Mouse (Mus musculus) stomach, embryonic 15.5 days (tissue): ENCODE measurements around the gene Morc2a. TPM values are rescaled to one million over a fixed set of nuclear protein-coding genes. Genes with fewer than 3 reads are reported as not detected.
A peak's percentile ranks its signal among the peaks of the same experiment; 100 is the strongest.
"Not testable (repeated sequence)": the region's sequence is repeated elsewhere in the genome, so short reads cannot be mapped to it uniquely, and the experiment has no call there.

Experiments
- ATAC-seq: fragments of 200-750 bp; cut with Nextera tagmentation; 2 replicates; pipeline ENCODE4 v1.8.0; 2017; ENCODE audit warnings: low read depth, moderate number of reproducible peaks, moderate TSS enrichment; ENCODE audit not compliant: insufficient read depth, low FRiP score
- H3K27ac ChIP-seq: fragments of 300-500 bp; sonication (generic); 2 replicates; pipeline ENCODE4 v1.5.1; 2015; ENCODE audit warnings: mild to moderate bottlenecking, inconsistent platforms
- H3K27me3 ChIP-seq: fragments of 300-500 bp; sonication (generic); replicated peaks from 2 replicates; pipeline ENCODE4 v1.6.1; 2015; ENCODE audit warnings: inconsistent platforms
- H3K36me3 ChIP-seq: fragments of 300-500 bp; sonication (generic); 2 replicates; pipeline ENCODE4 v1.6.1; 2015; ENCODE audit warnings: inconsistent platforms
- H3K4me1 ChIP-seq: fragments of 300-500 bp; sonication (generic); 2 replicates; pipeline ENCODE4 v1.6.1; 2015; ENCODE audit warnings: inconsistent platforms
- H3K4me2 ChIP-seq: fragments of 300-500 bp; sonication (generic); 2 replicates; pipeline ENCODE4 v1.6.1; 2015; ENCODE audit warnings: mild to moderate bottlenecking, inconsistent platforms
- H3K4me3 ChIP-seq: fragments of 300-500 bp; sonication (generic); replicated peaks from 2 replicates; pipeline ENCODE4 v1.5.1; 2015; ENCODE audit warnings: inconsistent platforms
- H3K9ac ChIP-seq: fragments of 300-500 bp; sonication (generic); 2 replicates; pipeline ENCODE4 v1.6.1; 2015; ENCODE audit warnings: inconsistent platforms
- H3K9me3 ChIP-seq: fragments of 300-500 bp; sonication (generic); 2 replicates; pipeline ENCODE4 v1.6.1; 2016; ENCODE audit warnings: inconsistent platforms
- WGBS: fragments of 180-500 bp; shearing (Covaris S2); methylation state at CpG from one replicate; pipeline ENCODE4 v1.1.7; 2015; 5-methylcytosine and 5-hydroxymethylcytosine counted together
- polyA plus RNA-seq: library from polyadenylated mRNA; unstranded; fragments of >200 nt; fragmentation: Nextera tagmentation; extraction: Ambion mirVana; gene quantifications from 2 replicates; pipeline ENCODE4 v1.2.1, GENCODE M21; 2015

Gene Morc2a
- polyA plus RNA-seq: 23.4 and 25.8 TPM in 2 replicates

DNA sequence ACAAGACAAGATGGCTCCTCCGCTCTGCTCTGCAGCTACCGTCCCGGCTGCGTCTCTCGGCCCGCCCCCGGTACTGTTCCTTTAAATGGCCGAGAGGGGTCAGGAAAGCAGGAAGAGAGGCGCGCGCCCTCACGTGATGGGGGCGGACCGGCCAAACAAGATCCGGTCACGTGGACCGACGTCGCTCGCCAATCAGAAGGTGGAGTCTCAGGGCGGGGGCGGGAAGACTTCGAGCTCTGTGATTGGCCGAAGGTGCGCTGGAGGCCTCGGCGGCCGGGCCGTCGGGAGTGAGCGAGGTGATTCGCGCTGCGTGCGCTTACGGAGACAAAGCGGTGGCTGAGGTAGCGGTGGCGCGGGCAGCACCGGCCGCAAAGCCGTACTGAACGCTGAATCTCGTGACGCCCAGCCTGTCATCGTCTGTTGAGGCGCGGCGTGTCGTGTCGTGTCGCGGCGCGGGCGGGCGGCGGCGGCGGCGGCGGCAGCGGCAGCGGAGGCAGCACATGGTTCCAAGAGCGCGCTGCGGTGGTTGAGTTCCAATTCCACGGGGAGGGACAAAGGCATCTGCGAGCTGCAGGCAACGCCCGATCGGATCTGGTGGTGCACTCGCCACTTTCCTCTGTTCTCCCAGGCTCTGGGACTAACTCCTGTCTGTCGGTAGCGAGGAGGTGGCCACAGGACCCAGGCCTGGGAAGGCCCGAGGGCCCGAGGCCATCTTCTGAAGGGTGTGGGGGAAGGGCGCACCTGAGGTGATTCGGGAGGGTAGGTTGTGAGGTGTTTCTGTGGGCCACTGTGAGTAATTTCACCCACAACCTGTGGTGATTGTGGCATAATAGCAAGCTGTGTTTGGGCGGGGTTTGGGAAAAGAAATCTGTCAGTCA lies at the start of gene Morc2a:
Morc2a (plus strand) TSS at position 228 of the 878 bp plus-strand sequence.
- peak; percentile 98 for ATAC-seq
- peaks cover 23% of the 10 kb centered on the region for H3K36me3 ChIP-seq
- peak within 1 kb of the TSS; percentile 87 for H3K4me2 ChIP-seq
- H3K9me3 ChIP-seq: no peaks in the 10 kb centered on the region
- peak within 1 kb of the TSS; percentile 84 for H3K4me3 ChIP-seq
- peak within 1 kb of the TSS; percentile 82 for H3K9ac ChIP-seq
- H3K27me3 ChIP-seq: no peaks in the 10 kb centered on the region
- 1% methylated on average over 79 of the region's 81 CpGs for WGBS
- H3K27ac ChIP-seq: peak within 1 kb of the TSS; percentile 90
- H3K4me1 ChIP-seq: peaks cover 7% of the 10 kb centered on the region; the same call in 1 of the 2 replicates

DNA sequence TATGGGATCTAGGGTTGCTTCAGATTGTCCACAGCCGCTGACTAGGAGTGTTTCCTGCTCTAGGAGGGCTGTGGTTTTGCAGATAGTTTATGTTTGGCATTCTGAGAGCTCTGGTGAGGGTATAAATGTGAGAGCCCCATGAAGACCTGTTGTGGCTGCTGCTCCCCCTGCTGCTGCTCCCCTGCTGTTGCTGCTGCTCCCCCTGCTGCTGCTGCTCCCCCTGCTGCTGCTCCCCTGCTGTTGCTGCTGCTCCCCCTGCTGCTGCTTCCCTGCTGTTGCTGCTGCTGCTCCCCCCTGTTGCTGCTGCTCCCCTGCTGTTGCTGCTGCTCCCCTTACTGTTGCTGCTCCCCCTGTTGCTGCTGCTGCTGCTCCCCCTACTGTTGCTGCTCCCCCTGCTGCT lies 47.0 kb upstream of the Morc2a start:
- not testable (repeated sequence) for H3K27ac ChIP-seq, H3K36me3 ChIP-seq, H3K4me1 ChIP-seq, H3K4me2 ChIP-seq, H3K9ac ChIP-seq, H3K4me3 ChIP-seq, H3K9me3 ChIP-seq, H3K27me3 ChIP-seq, ATAC-seq
- whole genome bisulfite sequencing: 45% methylated on average over 1 of the region's 1 CpGs

DNA sequence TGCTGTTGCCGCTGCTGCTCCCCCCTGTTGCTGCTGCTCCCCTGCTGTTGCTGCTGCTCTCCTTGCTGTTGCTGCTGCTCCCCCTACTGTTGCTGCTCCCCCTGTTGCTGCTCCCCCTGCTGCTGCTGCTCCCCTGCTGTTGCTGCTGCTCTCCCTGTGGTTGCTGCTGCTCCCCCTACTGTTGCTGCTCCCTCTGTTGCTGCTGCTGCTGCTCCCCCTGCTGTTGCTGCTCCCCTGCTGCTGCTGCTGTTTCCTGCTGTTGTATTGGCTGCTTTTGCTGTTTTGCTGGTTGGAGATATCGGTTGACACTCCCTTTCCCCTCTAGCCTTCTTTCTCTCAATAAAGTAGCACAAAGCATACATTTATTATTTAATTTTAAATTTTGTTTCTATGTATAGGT lies 46.3 kb upstream of the Morc2a start:
- not testable (repeated sequence) for H3K27ac ChIP-seq, H3K4me2 ChIP-seq, H3K36me3 ChIP-seq, H3K4me3 ChIP-seq, H3K9me3 ChIP-seq, ATAC-seq, H3K4me1 ChIP-seq, H3K27me3 ChIP-seq, H3K9ac ChIP-seq
- WGBS: 50% methylated on average over 2 of the region's 2 CpGs

DNA sequence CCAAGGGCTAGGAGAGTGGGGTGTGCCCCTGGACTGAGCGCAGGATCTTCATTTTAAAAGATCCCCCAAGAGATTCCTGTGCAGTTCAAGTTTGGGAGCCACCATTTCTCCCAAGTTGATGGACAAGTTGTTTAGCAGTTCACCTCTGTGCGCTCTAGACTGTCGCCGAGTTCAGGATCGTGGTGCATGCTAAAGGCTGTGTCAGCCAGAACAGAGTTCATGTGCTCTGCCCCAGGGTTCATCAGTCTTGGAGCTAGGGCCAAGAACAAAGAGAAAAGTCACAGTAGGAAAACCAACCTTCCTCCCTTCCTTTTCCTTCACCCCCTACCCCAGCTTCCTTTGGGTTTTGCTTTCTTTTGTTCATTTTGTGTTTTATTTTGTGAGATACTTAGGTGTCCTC lies 42.5 kb upstream of the Morc2a start:
- Histone ChIP-seq H3K9ac (no peak overlapping the region), H3K4me3 (no peak overlapping the region), H3K36me3 (no peaks in the 10 kb centered on the region), H3K27ac (no peak overlapping the region), H3K4me2 (no peak overlapping the region), H3K4me1 (no peaks in the 10 kb centered on the region), H3K9me3 (no peaks in the 10 kb centered on the region), H3K27me3 (no peaks in the 10 kb centered on the region)
- ATAC-seq: no peak
- WGBS: 86% methylated on average over 5 of the region's 5 CpGs

DNA sequence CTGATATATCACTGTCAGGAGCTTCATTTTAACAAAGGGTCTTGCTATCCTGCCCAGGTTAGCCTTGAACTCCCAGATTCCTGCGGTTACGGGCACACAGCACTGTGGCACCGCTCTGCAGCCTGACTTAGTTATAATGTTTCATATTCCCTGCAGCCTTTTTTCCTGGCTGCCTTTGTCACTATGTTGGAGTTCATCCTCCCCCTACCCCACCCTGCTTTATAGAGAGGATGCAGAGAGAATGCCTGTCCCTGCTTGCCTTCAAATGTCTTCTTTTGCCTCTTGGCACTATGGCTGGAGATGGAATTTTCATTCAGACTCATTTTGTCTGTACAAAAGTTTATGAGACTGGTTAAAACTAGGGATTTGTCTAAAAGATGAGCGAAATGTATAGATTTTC lies 33.4 kb upstream of the Morc2a start:
- no peaks in the 10 kb centered on the region for H3K4me1 ChIP-seq
- no peaks in the 10 kb centered on the region for H3K27me3 ChIP-seq
- 87% methylated on average over 4 of the region's 4 CpGs for WGBS
- no peak overlapping the region for H3K4me2 ChIP-seq
- H3K9me3 ChIP-seq: no peaks in the 10 kb centered on the region
- no peak overlapping the region for H3K27ac ChIP-seq
- H3K4me3 ChIP-seq: no peak overlapping the region
- H3K36me3 ChIP-seq: no peaks in the 10 kb centered on the region
- no peak overlapping the region for H3K9ac ChIP-seq
- no peak for ATAC-seq

DNA sequence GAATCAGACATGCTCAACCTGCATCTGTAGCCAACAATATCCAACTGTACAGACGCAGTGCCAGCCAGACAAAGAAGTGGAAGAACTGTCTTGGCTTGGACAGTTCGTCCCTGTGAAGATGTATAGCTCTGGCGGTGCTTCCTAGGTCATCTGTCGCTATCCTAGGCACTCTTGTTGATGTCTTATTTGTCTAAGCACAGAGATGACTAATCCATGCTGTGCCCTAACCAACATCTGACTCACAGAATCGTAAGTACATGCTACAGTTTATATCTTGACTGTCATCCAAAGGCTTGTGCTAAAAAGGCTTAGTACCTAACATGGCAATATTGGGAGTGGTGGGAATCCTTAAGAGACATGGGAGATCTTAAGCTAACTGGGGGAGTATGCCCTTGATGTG lies 26.2 kb upstream of the Morc2a start:
- no peak overlapping the region for H3K4me3 ChIP-seq
- no peak overlapping the region for H3K9ac ChIP-seq
- no peak overlapping the region for H3K4me2 ChIP-seq
- H3K27ac ChIP-seq: no peak overlapping the region
- no peaks in the 10 kb centered on the region for H3K9me3 ChIP-seq
- H3K4me1 ChIP-seq: no peaks in the 10 kb centered on the region
- no peaks in the 10 kb centered on the region for H3K27me3 ChIP-seq
- no peak for ATAC-seq
- WGBS: 67% methylated on average over 5 of the region's 5 CpGs
- H3K36me3 ChIP-seq: no peaks in the 10 kb centered on the region

DNA sequence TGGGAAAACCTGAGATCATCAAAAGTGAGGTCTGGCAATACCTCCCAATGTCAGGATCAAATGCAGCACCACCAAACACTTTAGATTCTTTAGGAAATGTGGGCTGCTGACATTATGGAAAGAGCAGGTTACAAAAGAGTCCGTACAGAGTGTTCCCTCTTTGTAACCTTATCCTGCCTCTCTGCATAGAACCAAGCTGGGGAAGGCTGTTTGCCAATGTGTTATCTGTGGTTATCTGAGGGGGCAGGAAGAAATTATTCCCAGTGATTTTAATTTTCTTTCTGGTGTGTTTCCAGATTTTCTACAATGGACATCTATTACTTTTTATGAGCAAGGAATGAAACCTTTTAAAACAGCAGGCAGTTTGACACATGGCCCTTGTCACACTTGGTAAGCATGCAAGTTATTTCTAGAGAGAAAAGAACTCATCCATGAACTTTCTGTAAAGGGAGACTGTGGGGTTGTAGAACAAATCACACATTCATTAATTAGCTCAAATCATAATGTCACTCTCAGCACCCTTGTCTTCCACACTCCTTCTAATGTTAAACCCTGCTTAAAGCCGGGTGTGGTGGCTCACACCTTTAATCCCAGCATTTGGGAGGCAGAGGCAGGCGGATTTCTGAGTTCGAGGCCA lies 24.5 kb upstream of the Morc2a start:
- no peak overlapping the region for H3K9ac ChIP-seq
- H3K4me3 ChIP-seq: no peak overlapping the region
- WGBS: 75% methylated on average over 4 of the region's 4 CpGs
- no peak overlapping the region for H3K27ac ChIP-seq
- 0 out of 2 replicates have a peak, but pooled peaks cover 6% of the 10 kb centered on the region for H3K27me3 ChIP-seq
- no peak overlapping the region for H3K4me2 ChIP-seq
- H3K9me3 ChIP-seq: no peaks in the 10 kb centered on the region
- no peaks in the 10 kb centered on the region for H3K4me1 ChIP-seq
- no peak for ATAC-seq
- no peaks in the 10 kb centered on the region for H3K36me3 ChIP-seq

DNA sequence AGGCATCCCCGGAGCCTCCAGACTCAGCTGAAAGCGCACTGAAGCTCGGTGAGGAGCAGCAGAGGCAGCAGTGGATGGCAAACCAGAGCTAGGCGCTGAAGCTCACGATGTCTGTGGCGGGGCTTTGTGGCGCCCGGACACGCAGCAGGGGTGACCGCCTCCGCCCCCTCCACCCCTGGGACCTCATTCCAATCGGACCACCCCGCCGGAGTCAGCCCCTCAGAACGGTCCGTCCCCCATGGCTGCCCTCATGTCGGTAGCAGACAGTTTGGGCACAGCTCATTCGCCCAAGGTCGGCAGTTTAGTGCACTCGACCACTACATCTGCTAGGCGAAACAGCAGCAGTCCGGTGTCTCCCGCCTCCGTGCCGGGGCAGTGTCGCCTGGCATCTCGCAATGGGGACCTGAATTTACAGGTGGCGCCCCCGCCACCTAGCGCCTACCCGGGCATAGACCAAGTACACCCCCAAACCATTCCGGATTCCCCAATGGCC lies 19.9 kb upstream of the Morc2a start:
- peak overlapping the region; percentile 40 for H3K4me3 ChIP-seq
- 4% methylated on average over 30 of the region's 32 CpGs for WGBS
- 0 out of 2 replicates have a peak overlapping the region, but pooled peaks have one; percentile 4 for H3K9ac ChIP-seq
- no peaks in the 10 kb centered on the region for H3K36me3 ChIP-seq
- H3K27me3 ChIP-seq: 0 out of 2 replicates have a peak, but pooled peaks cover 6% of the 10 kb centered on the region
- no peak overlapping the region for H3K27ac ChIP-seq
- H3K4me2 ChIP-seq: peak overlapping the region; percentile 84
- no peak for ATAC-seq
- no peaks in the 10 kb centered on the region for H3K4me1 ChIP-seq
- H3K9me3 ChIP-seq: no peaks in the 10 kb centered on the region

DNA sequence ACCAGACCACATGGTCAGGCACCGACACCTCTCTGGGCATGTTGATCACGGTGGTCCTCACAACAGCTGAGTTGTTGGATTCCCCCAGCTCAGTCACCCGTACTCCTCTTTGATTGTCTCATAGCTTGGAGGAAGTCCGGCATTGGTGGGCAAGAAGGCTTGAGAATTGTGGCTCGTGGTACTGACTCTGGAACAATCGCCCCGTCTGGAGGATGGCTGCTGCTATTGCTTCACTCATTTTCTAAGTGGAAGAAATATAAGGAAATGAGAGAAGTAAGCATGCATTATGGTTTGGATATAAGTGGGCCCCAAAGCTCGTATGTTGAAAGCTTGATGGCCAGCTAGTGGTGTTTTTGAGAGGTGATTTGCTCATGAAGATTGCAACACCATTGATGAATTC lies 15.7 kb upstream of the Morc2a start:
- not testable (repeated sequence) for H3K9me3 ChIP-seq, H3K27ac ChIP-seq, H3K4me1 ChIP-seq, H3K4me3 ChIP-seq, H3K9ac ChIP-seq, ATAC-seq, H3K27me3 ChIP-seq, H3K4me2 ChIP-seq, H3K36me3 ChIP-seq
- WGBS: 82% methylated on average over 8 of the region's 8 CpGs

DNA sequence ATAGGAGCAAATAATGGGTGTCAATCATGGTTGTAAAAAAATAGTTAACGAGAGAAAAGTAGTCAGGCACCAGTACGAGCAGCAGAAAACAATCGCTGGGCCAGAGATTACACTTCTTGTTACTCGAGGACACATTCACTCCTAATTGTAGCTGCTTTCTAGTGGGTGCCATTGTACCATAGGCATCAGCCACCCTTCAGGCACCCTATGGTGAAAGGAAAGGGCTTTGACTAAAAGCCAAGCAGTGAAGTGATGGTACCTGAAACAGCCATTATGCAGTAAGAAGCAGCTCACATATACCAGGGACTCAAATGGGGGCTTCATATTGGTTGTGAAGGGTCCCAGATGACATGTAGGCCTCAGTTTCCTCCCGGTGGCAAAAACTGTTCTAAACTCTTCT lies 1.3 kb upstream of the Morc2a start:
- WGBS: 87% methylated on average over 5 of the region's 5 CpGs
- H3K9me3 ChIP-seq: peaks cover 3% of the 10 kb centered on the region; the same call in 1 of the 2 replicates
- peaks cover 35% of the 10 kb centered on the region for H3K36me3 ChIP-seq

DNA sequence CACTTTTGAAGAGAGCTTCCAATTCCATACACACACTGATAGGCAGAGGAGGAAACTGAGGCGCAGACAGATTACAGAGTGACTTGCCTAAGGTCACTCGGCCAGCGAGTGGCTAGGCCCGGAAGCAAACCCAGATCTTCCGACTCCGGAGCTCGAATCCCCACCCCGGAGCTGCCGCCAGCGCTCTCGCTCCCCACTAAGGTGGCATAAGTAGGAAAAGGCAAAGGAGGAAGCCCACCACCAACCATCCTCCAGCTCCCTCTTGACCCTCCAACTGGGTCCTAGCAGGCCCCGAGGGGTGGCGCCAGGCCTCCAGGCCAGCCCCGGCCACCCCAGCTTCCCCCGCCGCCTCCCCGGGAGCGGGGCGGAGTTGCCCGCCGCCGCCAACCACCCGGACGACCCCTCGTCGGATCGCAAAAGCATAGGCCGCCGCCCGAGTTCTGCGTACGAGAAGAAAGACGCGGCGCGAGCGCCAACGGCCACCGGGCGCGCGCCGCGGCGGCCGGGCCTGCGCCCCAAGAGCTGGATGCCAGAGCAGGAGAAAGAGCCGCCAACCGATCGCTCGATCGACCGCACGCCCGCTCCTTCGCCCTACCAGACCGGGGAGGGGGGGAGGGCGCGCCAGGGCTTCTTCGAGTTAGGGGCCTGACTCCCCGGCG lies 557 bp upstream of the Morc2a start:
- H3K36me3 ChIP-seq: peaks cover 29% of the 10 kb centered on the region
- 2% methylated on average over 42 of the region's 62 CpGs for WGBS
- peak; percentile 6; the same call in 1 of the 2 replicates for ATAC-seq

More for the DNA sequence above, 1.3 kb upstream of the Morc2a start:
- Histone ChIP-seq H3K27me3 (no peaks in the 10 kb centered on the region), H3K4me2 (peak overlapping the region; percentile 65), H3K4me1 (peaks cover 7% of the 10 kb centered on the region; the same call in 1 of the 2 replicates), H3K27ac (no peak overlapping the region), H3K9ac (peak overlapping the region; percentile 82; the same call in 1 of the 2 replicates), H3K4me3 (peak overlapping the region; percentile 84)
- no peak for ATAC-seq

More for the DNA sequence above, 557 bp upstream of the Morc2a start:
- Histone ChIP-seq H3K4me2 (peak overlapping the region; percentile 65), H3K9ac (peak overlapping the region; percentile 82), H3K9me3 (no peaks in the 10 kb centered on the region), H3K4me1 (peaks cover 7% of the 10 kb centered on the region; the same call in 1 of the 2 replicates), H3K4me3 (peak overlapping the region; percentile 84), H3K27ac (peak overlapping the region; percentile 90), H3K27me3 (no peaks in the 10 kb centered on the region)
